Mouse (Mus musculus): Measurements from ENCODE around the gene Cel. TPM values are rescaled to one million over a fixed set of nuclear protein-coding genes. Genes with fewer than 3 reads are reported as not detected.

Gene Cel
- not detected in 2 replicates for polyA plus RNA-seq (2014; fragmentation: Nextera tagmentation; extraction: Ambion mirVana)

DNA sequence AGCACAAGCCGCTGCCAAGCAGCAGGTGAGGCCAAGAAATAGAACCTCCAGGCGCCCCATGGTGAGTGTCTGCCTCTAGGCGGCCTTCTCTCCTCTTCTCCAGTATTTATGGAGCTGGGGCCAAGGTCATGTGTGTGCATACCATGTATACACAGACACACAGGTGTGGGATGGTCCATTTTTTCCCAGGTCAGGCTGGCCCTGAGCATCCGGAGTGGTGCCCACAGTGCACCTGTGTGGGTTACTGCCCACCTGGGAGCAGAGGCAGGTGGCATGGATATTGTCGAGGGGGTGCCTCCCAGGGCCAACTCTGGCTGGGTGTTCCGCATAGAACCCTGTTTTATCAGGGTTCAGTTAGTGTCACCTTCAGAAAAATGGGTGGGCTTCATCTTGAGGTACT lies at the start of gene Cel:
Gene Cel (minus strand): TSS at position 101 of the 400 bp plus-strand sequence.
- DNase-seq (ENCODE audit: low spot score) (no peak), ATAC-seq (ENCODE audit: low FRiP score) (no peak)
- no peak within 1 kb of the TSS for H3K9ac ChIP-seq
- H3K4me1 ChIP-seq (replicated peaks; ENCODE audit: control insufficient read depth, insufficient read depth, low read length) = no peaks in the 10 kb centered on the region
- 72% methylated on average over 6 of the region's 6 CpGs for WGBS
- H3K36me3 ChIP-seq (replicated peaks; ENCODE audit: control insufficient read depth, insufficient read depth) = peaks cover 34% of the 10 kb centered on the region
- H3K9me3 ChIP-seq (ENCODE audit: control insufficient read depth, low read length) = no peaks in the 10 kb centered on the region
- H3K27me3 ChIP-seq (ENCODE audit: control insufficient read depth, insufficient read depth, low read length) = no peaks in the 10 kb centered on the region
- H3K27ac ChIP-seq = no peak within 1 kb of the TSS
- no peak within 1 kb of the TSS for H3K4me2 ChIP-seq (replicated peaks)
- no peak within 1 kb of the TSS for H3K4me3 ChIP-seq (replicated peaks; ENCODE audit: low read length)

DNA sequence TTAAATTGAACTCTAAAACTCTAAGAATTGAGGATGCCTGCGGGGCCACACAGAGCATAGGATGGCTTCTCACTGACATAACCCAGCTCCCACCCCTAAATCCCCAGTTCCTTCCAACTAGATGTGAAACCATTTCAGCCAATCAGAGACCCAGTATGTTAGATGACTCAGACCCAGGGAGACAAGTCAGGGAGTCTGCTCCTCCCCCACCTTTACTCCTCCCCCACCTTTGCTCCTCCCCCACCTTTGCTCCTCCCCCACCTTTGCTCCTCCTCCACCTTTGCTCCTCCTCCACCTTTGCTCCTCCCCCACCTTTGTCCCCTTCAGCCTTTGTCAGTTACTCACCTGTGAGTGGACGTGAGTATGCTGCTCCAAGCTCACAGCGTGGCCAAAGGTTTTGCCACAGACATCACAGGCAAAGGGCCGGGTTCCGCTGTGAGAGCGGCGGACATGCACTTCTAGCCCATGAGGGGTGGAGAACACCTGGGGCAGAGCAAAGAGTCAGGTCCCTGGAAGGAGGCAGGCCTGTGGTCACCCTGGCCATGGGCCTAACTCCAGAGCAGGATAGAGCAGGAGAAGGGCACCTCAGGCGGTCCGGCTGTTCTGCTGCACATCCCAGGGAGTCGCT lies 49.3 kb upstream of the Cel start:
- H3K27ac ChIP-seq = no peak overlapping the region
- no peaks in the 10 kb centered on the region for H3K36me3 ChIP-seq (replicated peaks; ENCODE audit: control insufficient read depth, insufficient read depth)
- H3K27me3 ChIP-seq (ENCODE audit: control insufficient read depth, insufficient read depth, low read length) = no peaks in the 10 kb centered on the region
- ATAC-seq (ENCODE audit: low FRiP score) (no peak), DNase-seq (ENCODE audit: low spot score) (no peak)
- no peaks in the 10 kb centered on the region for H3K4me1 ChIP-seq (replicated peaks; ENCODE audit: control insufficient read depth, insufficient read depth, low read length)
- no peak overlapping the region for H3K9ac ChIP-seq
- H3K4me3 ChIP-seq (replicated peaks; ENCODE audit: low read length) = no peak overlapping the region
- H3K9me3 ChIP-seq (ENCODE audit: control insufficient read depth, low read length) = no peaks in the 10 kb centered on the region
- H3K4me2 ChIP-seq (replicated peaks) = no peak overlapping the region
- WGBS = 65% methylated on average over 10 of the region's 10 CpGs

- no peak overlapping the region for H3K4me3 ChIP-seq (replicated peaks; ENCODE audit: low read length)
- no peak overlapping the region for H3K9ac ChIP-seq
- H3K36me3 ChIP-seq (replicated peaks; ENCODE audit: control insufficient read depth, insufficient read depth) = no peaks in the 10 kb centered on the region
- no peak for DNase-seq (ENCODE audit: low spot score)
- no peaks in the 10 kb centered on the region for H3K27me3 ChIP-seq (ENCODE audit: control insufficient read depth, insufficient read depth, low read length)
- no peak for ATAC-seq (ENCODE audit: low FRiP score)
- H3K9me3 ChIP-seq (ENCODE audit: control insufficient read depth, low read length) = no peaks in the 10 kb centered on the region
- no peaks in the 10 kb centered on the region for H3K4me1 ChIP-seq (replicated peaks; ENCODE audit: control insufficient read depth, insufficient read depth, low read length)
- H3K27ac ChIP-seq = no peak overlapping the region
- H3K4me2 ChIP-seq (replicated peaks) = no peak overlapping the region
- WGBS = 81% methylated on average over 17 of the region's 17 CpGs
Measured at GRCm38 (mm10) chr2:28611407-28611787, 48.2 kb upstream of the Cel start.

DNA sequence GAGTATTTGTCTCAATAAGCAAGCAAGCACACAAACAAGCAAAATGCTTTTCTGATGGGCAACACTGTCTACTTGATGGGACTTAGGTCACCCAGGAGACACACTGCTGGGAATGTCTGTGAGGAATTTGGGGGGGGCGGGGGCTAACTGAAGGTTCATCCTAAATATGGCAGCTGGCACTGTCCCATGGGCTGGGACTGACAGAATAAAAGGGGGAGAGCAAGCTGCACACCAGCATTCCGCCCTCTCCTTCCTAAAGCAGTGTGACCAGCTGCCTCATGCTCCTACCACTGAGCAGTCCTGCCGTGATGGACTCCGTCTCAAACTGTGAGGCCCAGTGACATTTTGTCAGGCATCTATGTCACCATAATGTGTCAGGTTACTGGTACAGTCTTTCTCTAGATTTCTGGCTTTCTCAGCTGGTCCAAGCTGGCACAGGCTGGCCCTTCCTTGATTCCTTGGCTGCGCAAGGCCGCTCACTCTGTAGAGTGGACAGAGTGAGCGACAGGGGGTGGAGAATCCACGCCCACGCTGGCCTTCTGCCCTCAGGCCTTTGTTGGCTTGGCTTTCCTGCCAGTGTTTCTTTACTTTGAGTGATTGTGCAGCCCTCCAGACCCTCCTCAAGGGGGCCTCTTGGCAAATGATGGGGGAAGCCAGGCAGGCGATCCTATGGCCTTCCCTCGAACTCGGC lies 47.7 kb upstream of the Cel start:
- Histone ChIP-seq H3K4me2 (replicated peaks) (no peak overlapping the region), H3K27me3 (ENCODE audit: control insufficient read depth, insufficient read depth, low read length) (no peaks in the 10 kb centered on the region), H3K36me3 (replicated peaks; ENCODE audit: control insufficient read depth, insufficient read depth) (no peaks in the 10 kb centered on the region), H3K4me1 (replicated peaks; ENCODE audit: control insufficient read depth, insufficient read depth, low read length) (no peaks in the 10 kb centered on the region), H3K9ac (no peak overlapping the region), H3K27ac (no peak overlapping the region), H3K4me3 (replicated peaks; ENCODE audit: low read length) (no peak overlapping the region), H3K9me3 (ENCODE audit: control insufficient read depth, low read length) (no peaks in the 10 kb centered on the region)
- DNase-seq (ENCODE audit: low spot score) = no peak
- ATAC-seq (ENCODE audit: low FRiP score) = no peak
- WGBS = 54% methylated on average over 12 of the region's 12 CpGs

- Histone ChIP-seq H3K27me3 (ENCODE audit: control insufficient read depth, insufficient read depth, low read length) (no peaks in the 10 kb centered on the region), H3K4me1 (replicated peaks; ENCODE audit: control insufficient read depth, insufficient read depth, low read length) (no peaks in the 10 kb centered on the region), H3K27ac (no peak overlapping the region), H3K9ac (no peak overlapping the region), H3K9me3 (ENCODE audit: control insufficient read depth, low read length) (no peaks in the 10 kb centered on the region), H3K4me3 (replicated peaks; ENCODE audit: low read length) (no peak overlapping the region), H3K36me3 (replicated peaks; ENCODE audit: control insufficient read depth, insufficient read depth) (no peaks in the 10 kb centered on the region), H3K4me2 (replicated peaks) (no peak overlapping the region)
- DNase-seq (ENCODE audit: low spot score) = no peak
- no peak for ATAC-seq (ENCODE audit: low FRiP score)
- 91% methylated on average over 10 of the region's 10 CpGs for WGBS
Measured at GRCm38 (mm10) chr2:28609851-28610250, 46.6 kb upstream of the Cel start.

DNA sequence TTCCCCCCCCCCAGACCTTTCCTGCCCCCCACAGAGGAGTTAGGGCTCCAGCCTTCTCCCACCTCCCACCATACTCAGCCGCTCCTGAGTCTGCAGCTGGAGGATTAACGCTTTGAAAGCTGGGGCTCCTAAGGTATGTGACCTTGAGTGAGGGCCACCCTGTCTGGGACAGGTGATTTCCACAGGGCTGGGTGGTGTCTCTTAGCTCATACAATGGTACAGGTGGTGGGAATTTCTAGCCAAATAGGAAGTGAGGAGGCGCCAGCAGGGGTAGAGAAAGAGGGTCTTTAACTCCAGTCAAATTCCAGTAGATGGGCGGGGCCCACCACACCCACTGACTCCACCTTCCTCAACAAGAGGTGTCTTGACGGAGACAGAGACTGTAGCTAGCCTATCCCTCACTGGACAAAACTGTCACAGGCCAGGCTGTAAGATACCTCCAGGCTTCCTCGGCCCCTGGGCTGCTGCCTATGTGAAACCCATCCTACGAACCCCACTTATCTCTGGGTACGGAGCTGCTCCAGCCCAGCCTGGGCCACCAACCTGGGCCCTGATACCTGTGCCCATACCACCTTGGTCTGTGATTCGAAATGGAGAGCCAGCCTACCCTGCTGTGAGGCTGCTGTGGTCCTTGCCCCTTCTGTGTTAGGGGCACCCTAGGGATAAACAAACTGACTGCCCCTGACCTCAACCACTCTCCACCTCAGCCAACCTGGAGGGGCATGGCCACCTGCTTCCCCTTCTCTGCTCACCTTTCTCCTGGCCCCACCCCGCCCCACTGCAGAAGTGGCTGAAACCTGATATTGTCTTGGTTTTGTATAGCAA lies 44.4 kb upstream of the Cel start:
- DNase-seq (ENCODE audit: low spot score) (no peak), ATAC-seq (ENCODE audit: low FRiP score) (no peak)
- WGBS = 58% methylated on average over 10 of the region's 10 CpGs
- no peak overlapping the region for H3K27ac ChIP-seq
- H3K4me2 ChIP-seq (replicated peaks) = no peak overlapping the region
- no peak overlapping the region for H3K9ac ChIP-seq
- H3K27me3 ChIP-seq (ENCODE audit: control insufficient read depth, insufficient read depth, low read length) = no peaks in the 10 kb centered on the region
- H3K4me1 ChIP-seq (replicated peaks; ENCODE audit: control insufficient read depth, insufficient read depth, low read length) = no peaks in the 10 kb centered on the region
- no peaks in the 10 kb centered on the region for H3K36me3 ChIP-seq (replicated peaks; ENCODE audit: control insufficient read depth, insufficient read depth)
- no peaks in the 10 kb centered on the region for H3K9me3 ChIP-seq (ENCODE audit: control insufficient read depth, low read length)
- no peak overlapping the region for H3K4me3 ChIP-seq (replicated peaks; ENCODE audit: low read length)

DNA sequence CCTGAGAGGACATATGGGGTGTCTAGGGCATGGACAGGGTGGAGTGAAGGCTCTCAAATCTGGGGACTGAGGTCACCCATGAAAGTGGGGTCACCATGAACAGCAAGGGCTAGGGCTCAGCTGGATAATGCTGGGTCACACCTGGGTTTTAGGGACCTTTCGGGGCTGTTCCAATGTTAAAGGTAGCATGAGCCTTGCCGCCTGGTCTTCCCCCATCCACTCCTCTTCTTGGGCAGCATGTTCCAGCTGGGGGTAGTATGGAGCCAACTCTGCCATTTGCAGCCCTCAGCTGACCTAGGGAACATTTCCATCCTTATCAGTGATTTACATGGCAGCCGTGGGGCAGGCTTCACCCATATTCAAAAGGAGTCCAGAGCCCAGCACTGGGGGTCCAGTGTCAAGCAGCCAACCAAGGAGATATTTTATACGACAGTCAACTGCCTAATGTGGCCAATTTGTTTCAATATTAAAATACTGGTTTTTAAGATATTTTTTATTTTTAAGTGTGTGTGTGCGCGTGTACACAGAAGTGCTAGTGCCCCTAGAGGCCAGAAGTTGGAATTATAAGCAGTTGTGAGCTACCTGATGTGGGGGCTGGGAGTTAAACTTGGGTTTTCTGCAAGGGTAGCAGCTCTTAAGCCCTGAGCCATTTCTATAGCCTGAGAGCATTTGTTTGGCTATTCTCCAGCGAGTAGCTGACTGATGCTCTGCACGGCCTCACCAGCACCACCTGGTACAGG lies 43.6 kb upstream of the Cel start:
- Histone ChIP-seq H3K9me3 (ENCODE audit: control insufficient read depth, low read length) (no peaks in the 10 kb centered on the region), H3K9ac (no peak overlapping the region), H3K4me2 (replicated peaks) (no peak overlapping the region), H3K36me3 (replicated peaks; ENCODE audit: control insufficient read depth, insufficient read depth) (no peaks in the 10 kb centered on the region), H3K4me3 (replicated peaks; ENCODE audit: low read length) (no peak overlapping the region), H3K4me1 (replicated peaks; ENCODE audit: control insufficient read depth, insufficient read depth, low read length) (no peaks in the 10 kb centered on the region), H3K27ac (no peak overlapping the region), H3K27me3 (ENCODE audit: control insufficient read depth, insufficient read depth, low read length) (no peaks in the 10 kb centered on the region)
- 63% methylated on average over 8 of the region's 8 CpGs for WGBS
- ATAC-seq (ENCODE audit: low FRiP score) (no peak), DNase-seq (ENCODE audit: low spot score) (no peak)

- Histone ChIP-seq H3K27me3 (ENCODE audit: control insufficient read depth, insufficient read depth, low read length) (no peaks in the 10 kb centered on the region), H3K4me3 (replicated peaks; ENCODE audit: low read length) (no peak overlapping the region), H3K9me3 (ENCODE audit: control insufficient read depth, low read length) (no peaks in the 10 kb centered on the region), H3K36me3 (replicated peaks; ENCODE audit: control insufficient read depth, insufficient read depth) (no peaks in the 10 kb centered on the region), H3K9ac (no peak overlapping the region), H3K4me1 (replicated peaks; ENCODE audit: control insufficient read depth, insufficient read depth, low read length) (no peaks in the 10 kb centered on the region), H3K4me2 (replicated peaks) (no peak overlapping the region), H3K27ac (no peak overlapping the region)
- ATAC-seq (ENCODE audit: low FRiP score) = no peak
- 57% methylated on average over 14 of the region's 14 CpGs for WGBS
- no peak for DNase-seq (ENCODE audit: low spot score)
Measured at GRCm38 (mm10) chr2:28605789-28606541, 42.8 kb upstream of the Cel start.
